Mouse (Mus musculus): ENCODE measurements around the gene Tiam1. TPM values are rescaled to one million over a fixed set of nuclear protein-coding genes. Genes with fewer than 3 reads are reported as not detected.

Tiam1 gene
- polyA plus RNA-seq, 1 experiment from 2014 or later, result 18.4 TPM

GRCm38 (mm10) chr16:90123091-90123490 lies 20.5 kb downstream of the Tiam1 start:
- no peak for DNase-seq (ENCODE audit: extremely low spot score, low spot score)
- Histone ChIP-seq H3K27ac (no peak overlapping the region), H3K36me3 (replicated peaks) (peaks cover 40% of the 10 kb centered on the region), H3K27me3 (ENCODE audit: poor library complexity, severe bottlenecking) (no peaks in the 10 kb centered on the region), H3K4me3 (no peak overlapping the region), H3K9me3 (peaks cover 27% of the 10 kb centered on the region; the same call in 1 of the 2 replicates), H3K4me1 (peaks cover 17% of the 10 kb centered on the region)
- 94% methylated on average over 6 of the region's 6 CpGs for WGBS

- Histone ChIP-seq H3K4me1 (peaks cover 14% of the 10 kb centered on the region), H3K27me3 (ENCODE audit: poor library complexity, severe bottlenecking) (no peaks in the 10 kb centered on the region), H3K27ac (no peak overlapping the region), H3K36me3 (replicated peaks) (peaks cover 40% of the 10 kb centered on the region), H3K9me3 (peaks cover 27% of the 10 kb centered on the region; the same call in 1 of the 2 replicates), H3K4me3 (no peak overlapping the region)
- DNase-seq (ENCODE audit: extremely low spot score, low spot score), result no peak
- WGBS, result 93% methylated on average over 9 of the region's 9 CpGs
Measured at GRCm38 (mm10) chr16:90122439-90122838, 21.1 kb downstream of the Tiam1 start.

GRCm38 (mm10) chr16:90121799-90122198 lies 21.8 kb downstream of the Tiam1 start:
- DNase-seq (ENCODE audit: extremely low spot score, low spot score), result no peak
- Histone ChIP-seq H3K36me3 (replicated peaks) (peaks cover 40% of the 10 kb centered on the region), H3K27ac (no peak overlapping the region), H3K9me3 (peaks cover 27% of the 10 kb centered on the region; the same call in 1 of the 2 replicates), H3K27me3 (ENCODE audit: poor library complexity, severe bottlenecking) (no peaks in the 10 kb centered on the region), H3K4me3 (no peak overlapping the region), H3K4me1 (peaks cover 14% of the 10 kb centered on the region)
- WGBS, result 95% methylated on average over 13 of the region's 13 CpGs

- Histone ChIP-seq H3K36me3 (replicated peaks) (peaks cover 43% of the 10 kb centered on the region), H3K27ac (no peak overlapping the region), H3K4me3 (no peak overlapping the region), H3K4me1 (peaks cover 6% of the 10 kb centered on the region; the same call in 1 of the 2 replicates), H3K9me3 (peaks cover 29% of the 10 kb centered on the region; the same call in 1 of the 2 replicates), H3K27me3 (ENCODE audit: poor library complexity, severe bottlenecking) (no peaks in the 10 kb centered on the region)
- 98% methylated on average over 4 of the region's 4 CpGs for WGBS
- no peak for DNase-seq (ENCODE audit: extremely low spot score, low spot score)
Measured at GRCm38 (mm10) chr16:90119969-90120368, 23.6 kb downstream of the Tiam1 start.

- Histone ChIP-seq H3K9me3 (peaks cover 15% of the 10 kb centered on the region; the same call in 1 of the 2 replicates), H3K27me3 (ENCODE audit: poor library complexity, severe bottlenecking) (no peaks in the 10 kb centered on the region), H3K4me3 (no peak overlapping the region), H3K27ac (no peak overlapping the region), H3K4me1 (no peaks in the 10 kb centered on the region), H3K36me3 (replicated peaks) (peaks cover 39% of the 10 kb centered on the region)
- 94% methylated on average over 13 of the region's 13 CpGs for WGBS
- DNase-seq (ENCODE audit: extremely low spot score, low spot score), result no peak
Measured at GRCm38 (mm10) chr16:90116637-90117182, 26.9 kb downstream of the Tiam1 start.

- Histone ChIP-seq H3K27me3 (ENCODE audit: poor library complexity, severe bottlenecking) (no peaks in the 10 kb centered on the region), H3K9me3 (peaks cover 2% of the 10 kb centered on the region; the same call in 1 of the 2 replicates), H3K4me1 (no peaks in the 10 kb centered on the region), H3K4me3 (no peak overlapping the region), H3K36me3 (replicated peaks) (peaks cover 30% of the 10 kb centered on the region), H3K27ac (no peak overlapping the region)
- WGBS, result 94% methylated on average over 11 of the region's 11 CpGs
- no peak for DNase-seq (ENCODE audit: extremely low spot score, low spot score)
Measured at GRCm38 (mm10) chr16:90112577-90113155, 30.9 kb downstream of the Tiam1 start.

GRCm38 (mm10) chr16:90109500-90109899 lies 34.1 kb downstream of the Tiam1 start:
- Histone ChIP-seq H3K9me3 (peaks cover 3% of the 10 kb centered on the region; the same call in 1 of the 2 replicates), H3K4me1 (peaks cover 7% of the 10 kb centered on the region), H3K36me3 (replicated peaks) (peaks cover 31% of the 10 kb centered on the region), H3K4me3 (no peak overlapping the region), H3K27ac (no peak overlapping the region), H3K27me3 (ENCODE audit: poor library complexity, severe bottlenecking) (no peaks in the 10 kb centered on the region)
- DNase-seq (ENCODE audit: extremely low spot score, low spot score), result no peak
- WGBS, result 81% methylated on average over 2 of the region's 3 CpGs

GRCm38 (mm10) chr16:90104714-90105459 lies 38.7 kb downstream of the Tiam1 start:
- DNase-seq (ENCODE audit: extremely low spot score, low spot score), result no peak
- Histone ChIP-seq H3K27ac (0 out of 2 replicates have a peak overlapping the region, but pooled peaks have one; percentile 17), H3K4me3 (no peak overlapping the region), H3K36me3 (replicated peaks) (peaks cover 16% of the 10 kb centered on the region), H3K9me3 (peaks cover 3% of the 10 kb centered on the region; the same call in 1 of the 2 replicates), H3K4me1 (peaks cover 27% of the 10 kb centered on the region), H3K27me3 (ENCODE audit: poor library complexity, severe bottlenecking) (no peaks in the 10 kb centered on the region)
- WGBS, result 80% methylated on average over 15 of the region's 15 CpGs

- WGBS, result 91% methylated on average over 2 of the region's 2 CpGs
Measured at GRCm38 (mm10) chr16:90103726-90104125, 39.8 kb downstream of the Tiam1 start.

GRCm38 (mm10) chr16:90102596-90102995 lies 41.0 kb downstream of the Tiam1 start:
- Histone ChIP-seq H3K36me3 (replicated peaks) (peaks cover 12% of the 10 kb centered on the region), H3K27me3 (ENCODE audit: poor library complexity, severe bottlenecking) (no peaks in the 10 kb centered on the region), H3K9me3 (peaks cover 3% of the 10 kb centered on the region; the same call in 1 of the 2 replicates), H3K4me3 (no peak overlapping the region), H3K4me1 (peaks cover 34% of the 10 kb centered on the region), H3K27ac (no peak overlapping the region)
- 92% methylated on average over 7 of the region's 7 CpGs for WGBS
- DNase-seq (ENCODE audit: extremely low spot score, low spot score), result no peak

More at GRCm38 (mm10) chr16:90103726-90104125, 39.8 kb downstream of the Tiam1 start:
- H3K36me3 ChIP-seq (replicated peaks), result peaks cover 16% of the 10 kb centered on the region
- no peaks in the 10 kb centered on the region for H3K27me3 ChIP-seq (ENCODE audit: poor library complexity, severe bottlenecking)
- H3K27ac ChIP-seq, result no peak overlapping the region
- DNase-seq (ENCODE audit: extremely low spot score, low spot score), result no peak
- peaks cover 3% of the 10 kb centered on the region; the same call in 1 of the 2 replicates for H3K9me3 ChIP-seq
- no peak overlapping the region for H3K4me3 ChIP-seq
- peaks cover 28% of the 10 kb centered on the region for H3K4me1 ChIP-seq

GRCm38 (mm10) chr16:90098191-90098605 lies 45.4 kb downstream of the Tiam1 start:
- Histone ChIP-seq H3K9me3 (no peaks in the 10 kb centered on the region), H3K36me3 (replicated peaks) (0 out of 2 replicates have a peak, but pooled peaks cover 6% of the 10 kb centered on the region), H3K27ac (peak overlapping the region; percentile 51; the same call in 1 of the 2 replicates), H3K27me3 (ENCODE audit: poor library complexity, severe bottlenecking) (no peaks in the 10 kb centered on the region), H3K4me1 (peaks cover 36% of the 10 kb centered on the region), H3K4me3 (no peak overlapping the region)
- 90% methylated on average over 11 of the region's 11 CpGs for WGBS
- no peak for DNase-seq (ENCODE audit: extremely low spot score, low spot score)

GRCm38 (mm10) chr16:90097769-90098168 lies 45.8 kb downstream of the Tiam1 start:
- DNase-seq (ENCODE audit: extremely low spot score, low spot score), result no peak
- H3K27me3 ChIP-seq (ENCODE audit: poor library complexity, severe bottlenecking), result no peaks in the 10 kb centered on the region
- 99% methylated on average over 3 of the region's 3 CpGs for WGBS
- H3K36me3 ChIP-seq (replicated peaks), result 0 out of 2 replicates have a peak, but pooled peaks cover 4% of the 10 kb centered on the region
- H3K4me3 ChIP-seq, result no peak overlapping the region
- H3K9me3 ChIP-seq, result no peaks in the 10 kb centered on the region
- H3K4me1 ChIP-seq, result peaks cover 36% of the 10 kb centered on the region
- H3K27ac ChIP-seq, result no peak overlapping the region

All from forebrain, embryonic 10.5 days (tissue).